Mouse (Mus musculus): ENCODE results near the gene Gsdma3. TPM values are rescaled to one million over a fixed set of nuclear protein-coding genes. Genes with fewer than 3 reads are reported as not detected.

Gsdma3 gene
- polyA plus RNA-seq (2012; rRNA removed) = not detected in 2 replicates

GRCm38 (mm10) chr11:98625611-98626410 is at the start of gene Gsdma3, which contains the start of gene Gm12355:
Gsdma3 (plus strand) TSS chr11:98626360.
Gm12355 (minus strand) TSS chr11:98625661.

GRCm38 (mm10) chr11:98586892-98587563 is 39.1 kb upstream of the Gsdma3 start, which contains the start of gene Ormdl3:
Ormdl3 (minus strand) TSS chr11:98587368.

GRCm38 (mm10) chr11:98597991-98598390 is 28.2 kb upstream of the Gsdma3 start, which contains the start of gene Lrrc3c:
Lrrc3c (plus strand) TSS chr11:98598291.

GRCm38 (mm10) chr11:98646459-98646858 is 20.3 kb downstream of the Gsdma3 start, which contains the start of gene Gsdma2:
Gsdma2 (plus strand) TSS chr11:98646759.

GRCm38 (mm10) chr11:98664091-98664490 is 37.9 kb downstream of the Gsdma3 start, which contains the start of gene Gsdma:
Gsdma (plus strand) TSS chr11:98664351.

GRCm38 (mm10) chr11:98681786-98682745 is 55.9 kb downstream of the Gsdma3 start, which contains the start of gene Psmd3:
Psmd3 (plus strand) TSS chr11:98682554.

Other genes with a start within 250 kb of the Gsdma3 start
- gene Tcap, start 242.5 kb upstream of the Gsdma3 start, polyA plus RNA-seq (2012; rRNA removed) = 0.22 TPM in 1 of 2 replicates, not detected in the other
- gene Pnmt, start 239.9 kb upstream of the Gsdma3 start, polyA plus RNA-seq (2012; rRNA removed) = 0.08 TPM in 1 of 2 replicates, not detected in the other
- 3.2 and 3.8 TPM in 2 replicates for gene Pgap3, start 225.9 kb upstream of the Gsdma3 start, polyA plus RNA-seq (2012; rRNA removed)
- gene Erbb2, start 213.9 kb upstream of the Gsdma3 start, polyA plus RNA-seq (2012; rRNA removed) = 1.2 and 1.4 TPM in 2 replicates
- 47.0 and 54.6 TPM in 2 replicates for gene Mien1, start 187.4 kb upstream of the Gsdma3 start, polyA plus RNA-seq (2012; rRNA removed)
- 55.0 and 55.3 TPM in 2 replicates for gene Grb7, start 180.0 kb upstream of the Gsdma3 start, polyA plus RNA-seq (2012; rRNA removed)
- 1.1 TPM in 2 replicates for gene Ikzf3, start 80.3 kb upstream of the Gsdma3 start, polyA plus RNA-seq (2012; rRNA removed)
- gene Zpbp2, start 75.3 kb upstream of the Gsdma3 start, polyA plus RNA-seq (2012; rRNA removed) = 0.30 and 0.43 TPM in 2 replicates
- gene Ormdl3, start 39.0 kb upstream of the Gsdma3 start, polyA plus RNA-seq (2012; rRNA removed) = 27.8 and 29.1 TPM in 2 replicates
- not detected in 2 replicates for gene Lrrc3c, start 28.1 kb upstream of the Gsdma3 start, polyA plus RNA-seq (2012; rRNA removed)
- gene Gm12355, start 699 bp upstream of the Gsdma3 start, polyA plus RNA-seq (2012; rRNA removed) = 0.07 and 0.10 TPM in 2 replicates
- gene Gsdma2, start 20.4 kb downstream of the Gsdma3 start, polyA plus RNA-seq (2012; rRNA removed) = not detected in 2 replicates
- gene Gsdma, start 38.0 kb downstream of the Gsdma3 start, polyA plus RNA-seq (2012; rRNA removed) = not detected in 2 replicates
- 62.1 and 63.2 TPM in 2 replicates for gene Psmd3, start 56.2 kb downstream of the Gsdma3 start, polyA plus RNA-seq (2012; rRNA removed)
- gene Csf3, start 74.9 kb downstream of the Gsdma3 start, polyA plus RNA-seq (2012; rRNA removed) = not detected in 2 replicates
- gene Med24, start 103.1 kb downstream of the Gsdma3 start, polyA plus RNA-seq (2012; rRNA removed) = 17.2 and 18.6 TPM in 2 replicates
- gene Thra, start 114.3 kb downstream of the Gsdma3 start, polyA plus RNA-seq (2012; rRNA removed) = 11.4 and 13.3 TPM in 2 replicates
- 0.97 and 1.4 TPM in 2 replicates for gene Nr1d1, start 149.0 kb downstream of the Gsdma3 start, polyA plus RNA-seq (2012; rRNA removed)
- gene Msl1, start 169.2 kb downstream of the Gsdma3 start, polyA plus RNA-seq (2012; rRNA removed) = 16.2 and 18.9 TPM in 2 replicates
- gene Casc3, start 178.5 kb downstream of the Gsdma3 start, polyA plus RNA-seq (2012; rRNA removed) = 9.3 and 11.4 TPM in 2 replicates
- gene Rapgefl1, start 210.4 kb downstream of the Gsdma3 start, polyA plus RNA-seq (2012; rRNA removed) = 0.62 and 0.85 TPM in 2 replicates
- gene Wipf2, start 237.3 kb downstream of the Gsdma3 start, polyA plus RNA-seq (2012; rRNA removed) = 1.7 and 2.3 TPM in 2 replicates

Data from liver, embryonic 18 days (tissue).